Mouse (Mus musculus): Measurements from ENCODE around the gene Trappc3. TPM values are rescaled to one million over a fixed set of nuclear protein-coding genes. Genes with fewer than 3 reads are reported as not detected.

Gene Trappc3
- total RNA-seq, 2 experiments from 2014 or later = 73.1 to 74.8 TPM

DNA sequence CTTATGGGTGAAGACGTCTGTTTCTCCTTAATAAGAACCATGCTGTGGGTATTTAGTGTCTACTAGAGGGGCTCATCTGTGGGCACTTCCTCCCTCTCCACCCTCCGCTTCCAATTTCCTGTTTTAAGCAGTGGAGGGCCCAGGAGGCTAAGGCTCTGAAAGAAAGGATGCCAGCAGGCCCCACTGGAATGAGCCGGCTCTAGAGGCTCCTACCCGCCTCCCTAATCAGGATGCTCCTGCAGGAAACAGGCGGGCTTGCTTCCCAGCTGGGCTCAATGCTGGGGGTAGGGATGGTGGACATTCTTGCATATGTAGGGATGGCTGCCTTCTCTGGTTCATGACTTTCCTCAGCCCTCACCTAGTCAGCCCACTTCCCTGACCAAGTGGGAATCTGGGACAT lies 51.1 kb downstream of the Trappc3 start:
- no peak for DNase-seq

DNA sequence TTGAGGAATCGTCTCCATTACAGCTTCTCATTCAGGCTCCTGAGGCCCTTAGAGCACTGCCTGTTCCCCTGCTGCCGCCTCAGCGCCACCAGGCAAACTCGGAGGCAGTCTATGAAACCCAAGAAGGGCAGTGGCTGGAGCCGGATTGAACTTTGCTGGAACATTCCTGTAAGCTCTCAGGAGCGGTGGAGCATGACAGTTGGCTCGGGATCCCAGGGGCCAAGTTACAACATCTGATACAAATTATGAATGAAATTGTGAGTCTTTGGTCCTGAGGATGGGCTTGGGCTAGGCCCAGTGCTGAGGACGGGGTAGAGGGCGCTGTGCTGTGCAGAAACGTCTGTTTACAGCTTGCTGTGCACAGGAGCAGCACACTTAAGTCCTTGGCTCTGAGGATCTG lies 52.3 kb downstream of the Trappc3 start:
- DNase-seq = no peak

DNA sequence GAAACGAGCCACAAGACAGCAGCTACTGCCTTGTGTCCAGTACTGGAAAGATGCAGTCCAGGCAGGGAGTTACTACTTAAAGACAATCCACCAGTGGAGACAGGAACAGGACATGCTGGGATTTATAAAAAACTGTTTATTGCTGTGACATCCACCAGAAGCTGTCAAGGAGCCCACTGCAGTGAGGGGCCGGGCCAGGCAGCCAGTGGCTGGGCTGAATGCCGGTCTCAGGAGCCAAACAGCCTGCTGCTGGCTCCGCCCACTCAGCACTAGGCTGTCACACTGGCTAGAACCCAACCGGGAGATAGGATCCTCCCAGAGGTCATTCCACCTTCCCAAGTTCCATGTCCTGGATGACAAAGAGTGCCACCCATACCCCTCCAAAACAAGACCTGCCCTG lies 53.8 kb downstream of the Trappc3 start:
- no peak for DNase-seq

DNA sequence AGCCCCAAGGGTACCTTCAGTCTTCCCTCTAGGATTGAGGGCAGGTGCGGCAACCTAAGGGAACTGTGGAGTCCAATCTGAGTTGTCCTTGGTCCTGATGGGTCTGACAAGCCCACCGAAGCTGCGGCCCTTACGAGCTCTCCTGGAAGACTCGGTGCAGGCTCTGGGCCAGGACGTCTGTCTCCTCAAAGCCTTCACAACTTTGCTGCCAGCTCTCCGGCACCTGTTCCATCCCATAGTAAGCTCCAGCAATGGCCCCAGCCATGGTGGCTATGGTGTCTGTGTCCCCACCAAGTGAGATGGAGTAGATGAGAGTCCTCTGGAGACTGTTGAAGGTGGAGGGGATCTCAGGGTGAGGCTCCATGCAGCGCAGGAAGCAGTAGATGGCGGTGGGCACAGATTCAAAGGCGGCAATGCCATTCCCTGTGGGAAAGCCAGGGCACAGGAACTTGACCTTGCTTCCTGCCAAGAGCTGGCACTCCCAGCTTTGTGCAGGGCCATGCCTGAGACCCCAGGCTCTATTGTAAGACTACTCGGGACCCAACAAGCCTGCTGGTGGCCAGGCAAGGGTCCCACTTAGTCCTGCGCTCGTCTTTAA lies 54.4 kb downstream of the Trappc3 start:
- peak; percentile 60 for DNase-seq

DNA sequence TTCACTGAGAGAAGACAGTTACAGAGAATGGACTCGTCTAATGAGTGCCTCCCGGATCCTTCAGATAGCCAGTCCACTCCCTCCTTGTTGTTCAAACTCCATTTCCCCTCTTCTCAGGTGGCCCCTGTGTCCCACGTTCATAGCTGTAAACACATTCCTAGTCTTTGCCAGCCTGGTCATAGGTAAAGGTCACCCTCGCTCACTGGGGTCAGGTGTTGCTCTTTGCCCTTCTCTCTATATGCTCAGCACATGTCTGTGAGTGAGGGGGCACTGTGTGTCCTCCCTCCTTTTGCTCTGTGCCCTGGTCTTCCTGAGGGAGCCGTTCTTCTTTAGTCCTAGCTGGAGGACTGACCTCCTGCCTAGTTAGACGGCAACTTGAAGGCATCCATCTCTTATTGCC lies 57.7 kb downstream of the Trappc3 start:
- DNase-seq = no peak

DNA sequence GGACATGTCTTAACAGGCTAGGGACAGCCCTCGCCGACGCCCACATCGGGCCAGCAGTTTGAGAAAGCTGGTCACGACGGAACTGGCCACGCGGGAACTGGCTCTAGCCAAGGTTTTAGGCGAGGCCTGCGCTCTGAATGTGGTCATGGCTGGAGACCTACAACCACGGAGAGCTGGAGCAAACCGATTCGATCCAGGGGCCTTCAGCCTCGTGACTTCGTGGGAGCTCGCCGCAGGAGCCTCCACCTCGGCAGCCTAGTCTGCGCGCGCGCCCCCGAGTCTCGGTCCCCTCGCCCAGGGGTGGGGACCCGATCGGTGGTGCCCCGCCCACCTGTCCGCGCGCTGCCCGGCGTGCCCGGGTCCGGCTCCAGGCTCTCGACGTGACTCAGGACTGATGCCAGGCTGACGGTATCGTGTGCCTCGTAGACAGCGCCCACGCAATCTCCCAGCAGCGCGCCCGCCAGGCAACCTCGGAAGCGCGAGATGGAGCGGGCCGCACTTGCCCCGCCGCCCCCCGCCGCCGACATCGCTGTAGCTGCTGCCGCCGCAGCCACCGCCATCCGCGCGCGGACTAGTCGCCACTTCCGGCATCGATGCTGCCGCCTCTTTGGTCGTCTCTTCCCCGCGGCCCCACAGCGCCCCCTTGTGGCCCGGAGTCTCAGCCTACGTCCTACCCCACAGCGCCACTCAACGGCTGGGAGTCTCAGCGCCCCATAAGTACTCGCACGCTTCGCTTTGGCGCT lies 59.2 kb downstream of the Trappc3 start, which contains the start of gene Adprhl2:
TSS of gene Adprhl2 (minus strand) at position 593 of the 743 bp plus-strand sequence.
- peak; percentile 100 for DNase-seq

DNA sequence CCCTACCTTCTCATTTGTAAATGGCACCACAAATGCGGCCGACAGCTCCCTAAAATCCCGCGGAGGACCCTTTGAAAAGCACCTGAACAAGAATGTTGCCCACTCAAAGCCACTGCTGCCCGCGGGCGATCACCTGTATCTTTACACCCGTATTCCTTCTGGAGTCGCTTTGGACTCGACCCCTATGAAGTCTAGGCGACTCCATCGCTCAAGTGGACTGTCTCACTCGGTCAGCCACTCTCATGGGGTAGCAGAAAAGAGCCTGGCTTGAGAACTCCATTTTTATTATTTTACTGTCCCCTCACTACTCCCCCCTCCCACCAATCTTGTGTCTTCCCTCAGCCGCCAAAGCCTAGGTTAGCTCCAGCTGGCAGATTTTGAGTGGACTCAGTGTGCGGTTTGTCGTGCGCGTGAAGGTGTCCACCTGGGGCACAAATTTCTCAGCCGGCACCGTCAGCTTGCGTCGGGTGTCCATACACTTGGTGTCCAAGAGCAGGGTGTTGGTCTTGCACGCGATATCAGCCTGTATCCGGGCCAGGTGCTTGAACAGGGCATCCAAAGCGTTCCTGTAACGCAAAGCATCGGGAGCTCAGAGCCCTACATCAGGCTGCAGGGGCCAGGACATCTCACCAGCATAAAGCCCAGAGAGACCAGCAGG lies 59.9 kb downstream of the Trappc3 start:
- DNase-seq = no peak

DNA sequence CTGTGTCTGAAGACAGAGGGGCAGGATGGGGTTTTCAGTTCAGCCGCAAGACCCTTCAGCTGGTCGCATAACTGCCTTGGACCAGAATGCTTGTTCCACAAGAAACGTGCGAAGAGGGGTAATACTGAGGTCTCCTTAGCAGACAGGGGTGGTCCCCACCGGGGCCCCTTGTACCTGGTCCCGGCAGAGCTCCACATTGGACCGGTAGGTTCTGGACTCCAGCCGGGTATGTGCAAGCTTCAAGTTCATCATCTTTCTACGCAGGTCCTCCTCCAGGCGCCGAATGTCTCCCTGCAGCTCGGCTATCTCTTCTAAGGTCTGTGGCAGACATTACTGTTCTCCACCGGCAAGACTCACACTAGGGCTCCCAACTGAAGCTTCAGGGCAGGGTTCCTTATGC lies 60.5 kb downstream of the Trappc3 start:
- no peak for DNase-seq

DNA sequence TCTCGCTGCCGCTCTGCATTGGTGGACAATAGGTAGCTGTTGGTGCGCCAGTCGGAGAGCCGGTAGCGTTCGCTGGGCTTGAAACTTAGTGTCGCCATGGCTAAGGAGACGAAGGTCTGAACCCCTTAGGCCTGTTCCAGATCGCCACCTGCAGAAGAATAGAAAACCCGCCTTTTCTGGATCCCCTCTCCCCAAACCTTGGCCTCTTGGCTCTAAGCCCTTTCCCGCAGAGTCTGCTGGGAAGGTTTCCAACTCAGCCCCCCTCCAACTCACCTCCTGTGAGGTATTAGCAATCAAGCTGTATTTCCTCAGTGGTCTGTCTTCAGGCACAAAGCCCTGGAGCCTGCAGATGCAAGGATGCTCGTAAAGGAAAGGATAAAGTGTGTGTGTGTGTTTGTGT lies 62.7 kb downstream of the Trappc3 start:
- no peak for DNase-seq

DNA sequence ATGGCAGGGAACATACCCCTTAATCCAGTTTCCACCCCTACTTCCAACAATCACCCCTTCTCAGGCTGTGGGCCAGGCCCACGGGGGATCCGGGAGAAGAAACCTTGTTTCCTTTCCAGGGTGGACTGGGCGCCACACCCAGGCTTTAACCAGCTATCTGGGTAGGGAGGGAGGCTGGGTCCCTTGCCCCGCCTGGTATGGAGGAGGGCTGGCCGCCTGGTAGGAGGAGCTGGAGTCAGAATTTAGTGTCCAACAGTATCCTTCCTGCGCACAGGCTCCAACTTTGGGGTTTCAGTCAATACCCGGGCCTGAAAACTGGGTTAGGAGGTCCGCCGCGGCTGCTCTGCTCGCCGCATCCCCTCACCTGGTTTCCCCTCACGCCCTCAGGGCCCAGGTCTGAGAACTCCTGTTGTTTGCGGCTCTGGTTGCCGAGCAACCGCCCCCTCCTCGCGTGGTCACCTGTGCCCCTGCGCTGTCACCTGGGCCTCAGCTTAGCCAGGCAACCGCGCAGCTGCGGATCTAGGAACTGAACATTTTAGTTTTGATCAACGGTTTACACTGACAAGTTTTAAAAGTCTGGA lies 63.2 kb downstream of the Trappc3 start, which contains the start of gene Tekt2:
TSS of gene Tekt2 (minus strand) at position 408 of the 581 bp plus-strand sequence.
- no peak for DNase-seq

Other genes with a start within 250 kb of the Trappc3 start
- 1 to 10 TPM; 1.4 to 1.9 TPM for gene Csf3r, start 237.8 kb upstream of the Trappc3 start, total RNA-seq (2021)
- 10 to 100 TPM; 72.3 to 78.8 TPM for gene Mrps15, start 215.4 kb upstream of the Trappc3 start, total RNA-seq (2021)
- gene Oscp1, start 203.8 kb upstream of the Trappc3 start, total RNA-seq (2021) = 10 to 100 TPM in 1 of 2 experiments, 1 to 10 TPM in 1; 8.2 to 11.2 TPM
- 10 to 100 TPM; 18.2 to 23.2 TPM for gene Lsm10, start 165.7 kb upstream of the Trappc3 start, total RNA-seq (2021)
- gene Stk40, start 158.4 kb upstream of the Trappc3 start, total RNA-seq (2021) = 10 to 100 TPM; 48.4 to 53.0 TPM
- gene Eva1b, start 114.6 kb upstream of the Trappc3 start, total RNA-seq (2021) = 10 to 100 TPM; 36.3 to 41.2 TPM
- 1 to 10 TPM; 3.3 to 3.9 TPM for gene Sh3d21, start 98.8 kb upstream of the Trappc3 start, total RNA-seq (2021)
- 100 to 1,000 TPM; 177 to 229 TPM for gene Thrap3, start 59.6 kb upstream of the Trappc3 start, total RNA-seq (2021)
- gene Map7d1, start 6.0 kb upstream of the Trappc3 start, total RNA-seq (2021) = 10 to 100 TPM; 60.4 to 72.7 TPM
- gene Col8a2, start 24.5 kb downstream of the Trappc3 start, total RNA-seq (2021) = 1 to 10 TPM; 5.5 to 5.6 TPM
- gene Adprhl2, start 59.4 kb downstream of the Trappc3 start, total RNA-seq (2021) = 10 to 100 TPM; 34.0 to 34.9 TPM
- 1 to 10 TPM in 1 of 2 experiments, under 1 TPM in 1; 0.57 to 2.8 TPM for gene Tekt2, start 63.4 kb downstream of the Trappc3 start, total RNA-seq (2021)
- 10 to 100 TPM; 11.1 to 18.3 TPM for gene Ago3, start 167.2 kb downstream of the Trappc3 start, total RNA-seq (2021)
- 10 to 100 TPM; 27.1 to 34.1 TPM for gene Ago1, start 206.3 kb downstream of the Trappc3 start, total RNA-seq (2021)

All from adrenal gland, postnatal 10 days (tissue).